Mouse (Mus musculus): ENCODE results near the gene Fam228a.
"Not testable (repeated sequence)": the region's sequence is repeated elsewhere in the genome, so short reads cannot be mapped to it uniquely, and the experiment has no call there.

The Fam228a gene

GRCm38 (mm10) chr12:4715606-4716005 is 22.6 kb downstream of the Fam228a start:
- DNase-seq, result no peak

- no peak for DNase-seq
Observed at GRCm38 (mm10) chr12:4713361-4713760, 24.9 kb downstream of the Fam228a start.

- no peak for DNase-seq
Observed at GRCm38 (mm10) chr12:4709926-4710325, 28.3 kb downstream of the Fam228a start.

GRCm38 (mm10) chr12:4708881-4709604 is 29.2 kb downstream of the Fam228a start:
- DNase-seq, result no peak

GRCm38 (mm10) chr12:4708296-4708695 is 29.9 kb downstream of the Fam228a start:
- DNase-seq, result no peak

- DNase-seq, result no peak
Observed at GRCm38 (mm10) chr12:4707488-4708017, 30.7 kb downstream of the Fam228a start.

GRCm38 (mm10) chr12:4706901-4707300 is 31.3 kb downstream of the Fam228a start:
- no peak for DNase-seq

- no peak for DNase-seq
Observed at GRCm38 (mm10) chr12:4706175-4706574, 32.1 kb downstream of the Fam228a start.

- DNase-seq, result not testable (repeated sequence)
Observed at GRCm38 (mm10) chr12:4705626-4706025, 32.6 kb downstream of the Fam228a start.

- DNase-seq, result no peak
Observed at GRCm38 (mm10) chr12:4694534-4694933, 43.7 kb downstream of the Fam228a start.

GRCm38 (mm10) chr12:4691193-4691592 is 47.0 kb downstream of the Fam228a start:
- DNase-seq, result no peak

GRCm38 (mm10) chr12:4689341-4689740 is 48.9 kb downstream of the Fam228a start:
- DNase-seq, result no peak

- DNase-seq, result no peak
Observed at GRCm38 (mm10) chr12:4688386-4688785, 49.8 kb downstream of the Fam228a start.

GRCm38 (mm10) chr12:4685441-4685840 is 52.8 kb downstream of the Fam228a start:
- DNase-seq, result no peak

- no peak for DNase-seq
Observed at GRCm38 (mm10) chr12:4679971-4680370, 58.3 kb downstream of the Fam228a start.

GRCm38 (mm10) chr12:4676336-4676735 is 61.9 kb downstream of the Fam228a start:
- DNase-seq, result no peak

GRCm38 (mm10) chr12:4665675-4666037 is 72.6 kb downstream of the Fam228a start:
- no peak for DNase-seq

- DNase-seq, result no peak
Observed at GRCm38 (mm10) chr12:4664929-4665674, 73.1 kb downstream of the Fam228a start.
